Mouse (Mus musculus) adrenal gland, adult 18-20 months (tissue): ENCODE results near the gene Olfr622. TPM values are rescaled to one million over a fixed set of nuclear protein-coding genes. Genes with fewer than 3 reads are reported as not detected.

Experiments used
- DNase-seq, 2 experiments: peaks; one replicate each; pipeline ENCODE4 v3.0.0; 2021 to 2022; ENCODE audit warnings: low spot score in 2 of 2
- long read RNA-seq, 2 experiments: library from polyadenylated mRNA; stranded (forward); transcript quantifications; one replicate each; pipeline ENCODE4 v2.0.0; 2021
- total RNA-seq, 2 experiments: library from RNA; stranded (reverse); gene quantifications; 1 replicate in 1 of 2; 2 replicates in 1 of 2; pipeline ENCODE4 v1.2.3; 2021

Gene Olfr622
- not detected for total RNA-seq
- long read RNA-seq, experiment 1, result 0 reads
- long read RNA-seq, experiment 2, result 0 reads

DNA sequence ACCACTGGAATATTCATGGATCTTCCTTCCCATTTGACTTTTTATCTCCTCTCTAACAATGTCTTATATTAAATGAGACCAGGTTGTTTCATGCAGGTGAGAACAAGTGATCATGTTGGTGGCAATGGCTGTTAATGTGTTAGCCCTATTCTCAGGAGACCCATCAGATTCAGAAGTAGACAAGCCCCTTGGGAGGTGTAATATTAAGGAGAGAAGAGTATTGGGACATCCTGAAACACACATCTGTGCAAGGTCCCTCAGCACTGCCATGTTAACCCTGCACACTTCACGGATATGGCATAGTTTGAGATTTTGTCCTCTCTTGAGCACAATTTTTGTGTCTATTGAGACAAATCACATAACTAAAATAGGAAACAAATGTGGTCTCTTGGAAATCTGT lies at the start of gene Olfr622:
Gene Olfr622, minus strand, starts transcription at position 101 of the 400 bp plus-strand sequence.
- no peak for DNase-seq

DNA sequence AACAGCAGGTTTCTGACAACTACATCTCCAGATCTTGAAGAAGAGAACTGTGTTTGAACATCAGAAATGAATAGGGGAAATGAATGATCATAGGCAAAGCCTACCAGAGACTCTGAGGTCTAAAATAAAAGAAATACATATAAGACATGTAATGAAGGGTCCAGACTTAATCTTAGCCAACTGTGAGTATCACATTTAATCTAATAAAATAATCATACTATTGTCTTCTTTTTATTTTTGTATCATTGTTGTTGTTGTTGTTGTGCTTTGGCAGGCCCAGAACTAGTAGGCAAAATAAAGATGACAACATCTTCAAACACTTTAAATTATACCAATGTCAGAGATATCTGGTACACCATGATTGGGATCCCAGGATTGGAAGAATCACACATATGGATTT lies 39.9 kb upstream of the Olfr622 start, which contains the start of gene Olfr625-ps1:
Gene Olfr625-ps1, plus strand, starts transcription at position 301 of the 400 bp plus-strand sequence.
- DNase-seq, result no peak

DNA sequence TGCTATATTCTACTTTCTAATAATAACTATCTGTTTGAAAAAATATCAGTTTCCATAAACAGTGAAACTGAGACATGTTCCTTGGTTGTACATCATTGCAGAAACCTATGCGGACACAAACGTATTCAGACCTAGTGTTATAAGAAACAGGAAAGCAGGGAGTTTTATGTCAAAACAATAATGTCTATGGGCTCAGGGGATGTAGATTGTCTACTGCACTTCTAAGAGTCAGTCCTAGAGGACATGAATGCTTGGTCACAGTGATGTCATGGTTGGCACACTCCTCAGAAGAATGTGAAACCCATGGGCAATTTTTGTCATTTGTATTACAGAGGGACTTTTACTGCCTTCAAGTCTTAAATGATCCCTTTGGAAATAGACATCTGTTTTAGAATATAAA lies 28.6 kb upstream of the Olfr622 start, which contains the start of gene Olfr624:
Gene Olfr624, minus strand, starts transcription at position 101 of the 400 bp plus-strand sequence.
- DNase-seq, result no peak

DNA sequence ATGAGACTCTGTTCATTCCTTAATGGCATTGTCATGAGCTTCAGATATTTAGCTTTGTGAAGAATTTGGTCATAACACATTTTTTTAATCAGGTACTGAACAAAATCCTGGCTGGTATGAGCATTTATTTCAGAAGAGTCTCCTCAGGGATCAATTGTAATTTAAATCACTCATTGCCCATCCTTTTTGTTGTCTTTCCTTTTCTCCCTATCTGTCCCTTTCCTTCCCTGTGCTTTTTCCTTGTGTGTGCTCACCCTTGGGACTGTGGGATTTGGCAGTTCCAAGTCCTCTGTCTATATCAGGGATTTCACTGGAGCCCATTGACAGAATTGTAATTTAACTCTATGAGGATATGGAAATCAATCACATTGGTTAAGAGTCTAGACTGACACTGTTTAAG lies 21.1 kb upstream of the Olfr622 start, which contains the start of gene Olfr623:
Gene Olfr623, minus strand, starts transcription at position 101 of the 400 bp plus-strand sequence.
- DNase-seq, result no peak

DNA sequence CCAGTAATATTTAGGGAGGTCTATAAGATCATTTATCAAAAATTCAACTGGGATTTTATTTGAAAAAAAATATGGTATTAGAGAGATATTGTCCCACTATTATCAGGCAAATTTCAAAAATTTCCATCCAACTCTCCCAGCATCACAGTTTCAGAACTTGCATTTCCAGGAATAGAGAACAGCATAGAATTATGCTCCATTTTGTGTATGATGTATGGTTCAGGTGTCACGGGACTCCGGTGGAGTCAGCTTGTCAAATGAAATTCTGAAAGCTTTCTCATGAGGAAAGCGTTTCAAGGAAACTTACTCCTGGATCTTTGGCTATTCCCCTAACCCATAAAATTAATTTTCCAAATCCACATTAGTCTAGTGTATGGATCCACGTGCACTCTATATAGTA lies 1.6 kb upstream of the Olfr622 start:
- no peak for DNase-seq

DNA sequence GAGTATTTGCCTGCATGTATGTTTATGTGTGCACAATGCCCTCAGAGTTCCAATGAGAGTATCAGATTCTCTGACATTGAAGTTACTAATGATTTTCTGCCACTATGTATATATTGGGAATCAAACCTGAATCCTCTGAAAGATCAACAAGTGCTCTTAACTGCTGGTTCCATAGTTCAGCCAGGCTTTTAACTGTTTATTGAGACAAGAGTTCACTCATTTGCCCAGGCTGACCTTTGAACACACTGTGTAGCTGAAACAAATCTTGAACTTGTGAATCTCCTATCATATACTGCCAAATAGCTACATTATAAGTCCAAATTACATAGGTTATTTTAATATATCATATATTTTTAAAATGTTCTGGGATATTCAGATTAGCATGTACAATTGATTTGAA lies 5.7 kb downstream of the Olfr622 start:
- no peak for DNase-seq

DNA sequence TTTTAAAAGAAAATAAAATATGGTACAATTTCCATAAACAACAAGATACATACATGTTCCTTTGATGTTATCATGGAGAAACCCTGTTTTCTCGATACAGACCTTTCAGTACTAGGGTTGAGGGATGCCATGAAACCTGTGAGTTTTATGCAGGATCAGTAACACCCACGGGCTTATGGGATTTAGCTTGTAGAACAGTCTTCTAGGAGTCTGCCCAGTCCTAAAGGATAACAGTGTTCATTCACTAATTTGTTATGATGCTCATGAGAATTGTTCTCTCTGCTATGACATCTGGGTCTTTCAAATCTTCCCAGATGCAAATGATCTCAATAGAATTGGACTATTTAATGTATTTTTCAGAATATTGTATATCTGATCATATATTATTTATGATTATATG lies 30.1 kb downstream of the Olfr622 start, which contains the start of gene Olfr620:
Gene Olfr620, minus strand, starts transcription at position 101 of the 400 bp plus-strand sequence.
- DNase-seq, result no peak

DNA sequence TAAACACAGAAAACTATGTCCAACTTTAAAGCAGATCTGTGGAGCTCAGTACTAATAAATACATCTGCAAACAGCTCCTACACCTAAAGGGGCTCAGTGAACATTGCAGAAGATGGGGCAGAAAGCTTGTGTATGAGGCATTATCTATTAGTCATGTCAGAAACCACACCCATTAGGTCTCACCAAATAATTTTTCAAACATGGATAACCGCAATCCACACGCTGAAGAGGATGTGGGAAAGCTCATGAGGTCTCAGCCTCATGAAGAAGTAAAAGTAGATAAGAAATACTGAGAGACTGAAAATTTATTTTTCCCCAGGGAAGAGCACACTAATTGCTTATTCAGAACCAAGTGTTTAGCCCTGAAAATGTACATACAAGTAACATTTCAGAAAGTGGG lies 35.1 kb downstream of the Olfr622 start:
- no peak for DNase-seq

DNA sequence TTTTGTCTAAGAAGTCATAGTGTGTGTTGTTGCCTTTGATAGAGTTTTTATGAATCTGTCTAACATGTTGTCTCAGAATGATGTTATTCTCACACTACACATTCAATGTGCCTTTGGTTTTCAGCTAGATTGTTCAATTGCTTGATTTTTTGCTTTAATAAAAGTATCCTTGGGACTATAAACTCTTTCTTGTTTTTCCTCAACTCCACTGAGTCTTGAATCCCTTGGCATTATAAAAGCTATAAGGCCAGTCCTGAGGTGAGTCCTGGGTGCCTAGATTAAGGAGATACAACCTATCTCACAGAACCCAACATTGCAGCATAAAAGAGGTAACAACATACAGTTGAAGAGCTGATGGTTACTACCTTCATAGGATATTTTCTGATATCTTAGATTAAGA lies 42.2 kb downstream of the Olfr622 start, which contains the start of gene Olfr619:
Gene Olfr619, plus strand, starts transcription at position 301 of the 400 bp plus-strand sequence.
- DNase-seq, result no peak

DNA sequence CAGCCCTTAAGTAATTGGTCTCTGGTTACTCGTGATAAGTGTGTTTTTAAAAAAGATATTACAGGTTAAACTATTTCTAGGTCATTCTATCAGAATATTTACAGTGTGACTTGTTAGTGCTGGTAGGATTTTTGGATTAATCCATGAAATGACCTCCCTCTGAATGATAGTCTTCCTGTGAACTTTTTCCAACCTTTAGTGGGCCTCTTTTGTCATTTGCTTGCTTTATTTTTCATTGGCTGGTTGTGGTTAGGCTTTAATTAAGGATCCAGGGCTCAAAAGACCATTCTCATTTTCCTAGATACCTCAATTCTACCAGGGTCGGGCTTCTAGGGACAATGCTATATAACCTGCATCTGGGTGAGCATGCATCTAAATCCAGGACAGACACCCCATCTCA lies 52.7 kb downstream of the Olfr622 start, which contains the start of gene Olfr618:
Gene Olfr618, plus strand, starts transcription at position 301 of the 400 bp plus-strand sequence.
- DNase-seq, result no peak

Other genes starting within 250 kb of the Olfr622 start
- not detected for gene Usp17lc, start 227.6 kb downstream of the Olfr622 start, total RNA-seq
- not detected for gene Olfr605, start 197.3 kb downstream of the Olfr622 start, total RNA-seq
- gene Olfr606, start 193.7 kb downstream of the Olfr622 start, total RNA-seq, result not detected
- not detected for gene Olfr607, start 178.6 kb downstream of the Olfr622 start, total RNA-seq
- gene Olfr608, start 172.8 kb downstream of the Olfr622 start, total RNA-seq, result not detected
- gene Olfr609, start 144.6 kb downstream of the Olfr622 start, total RNA-seq, result not detected
- not detected for gene Olfr610, start 130.6 kb downstream of the Olfr622 start, total RNA-seq
- gene Olfr611, start 121.9 kb downstream of the Olfr622 start, total RNA-seq, result not detected
- not detected for gene Olfr612, start 100.0 kb downstream of the Olfr622 start, total RNA-seq
- not detected for gene Olfr613, start 94.6 kb downstream of the Olfr622 start, total RNA-seq
- not detected for gene Olfr615, start 86.6 kb downstream of the Olfr622 start, total RNA-seq
- not detected for gene Olfr616, start 73.6 kb downstream of the Olfr622 start, total RNA-seq
- not detected for gene Olfr617, start 69.6 kb downstream of the Olfr622 start, total RNA-seq
- gene Olfr618, start 52.6 kb downstream of the Olfr622 start, total RNA-seq, result not detected
- gene Olfr619, start 42.1 kb downstream of the Olfr622 start, total RNA-seq, result not detected
- not detected for gene Olfr620, start 30.2 kb downstream of the Olfr622 start, total RNA-seq
- gene Olfr623, start 21.0 kb upstream of the Olfr622 start, total RNA-seq, result not detected
- not detected for gene Olfr624, start 28.5 kb upstream of the Olfr622 start, total RNA-seq
- not detected for gene Olfr625-ps1, start 40.0 kb upstream of the Olfr622 start, total RNA-seq
- not detected for gene Olfr243, start 72.0 kb upstream of the Olfr622 start, total RNA-seq
- gene Olfr628, start 87.7 kb upstream of the Olfr622 start, total RNA-seq, result not detected
- gene Olfr629, start 102.2 kb upstream of the Olfr622 start, total RNA-seq, result not detected
- gene Olfr630, start 114.6 kb upstream of the Olfr622 start, total RNA-seq, result not detected
- gene Olfr69, start 128.9 kb upstream of the Olfr622 start, total RNA-seq, result not detected
- gene Olfr68, start 137.0 kb upstream of the Olfr622 start, total RNA-seq, result not detected
- gene Olfr67, start 149.1 kb upstream of the Olfr622 start, total RNA-seq, result not detected
- gene Hbb-bt, start 171.3 kb upstream of the Olfr622 start, total RNA-seq, result 100 to 1,000 TPM; 185 to 588 TPM
- gene Hbb-bs, start 185.4 kb upstream of the Olfr622 start, total RNA-seq, result 1,000 to 10,000 TPM; 1,754 to 4,577 TPM
- not detected for gene Hbb-bh2, start 197.8 kb upstream of the Olfr622 start, total RNA-seq
- not detected for gene Hbb-bh1, start 200.5 kb upstream of the Olfr622 start, total RNA-seq
- gene Hbb-y, start 210.5 kb upstream of the Olfr622 start, total RNA-seq, result not detected
- not detected for gene Olfr66, start 243.6 kb upstream of the Olfr622 start, total RNA-seq